Mouse (Mus musculus) layer of hippocampus, adult 18-20 months (tissue): ENCODE data around the gene Cdk19. TPM values are rescaled to one million over a fixed set of nuclear protein-coding genes. Genes with fewer than 3 reads are reported as not detected.

Experiments used
- DNase-seq, 2 experiments: peaks; one replicate each; pipeline ENCODE4 v3.0.0; 2022; ENCODE audit warnings: low spot score in 2 of 2
- total RNA-seq, 2 experiments: library from RNA; stranded (reverse); gene quantifications; 2 replicates each; pipeline ENCODE4 v1.2.3; 2021

Cdk19 gene
- total RNA-seq, 2 experiments from 2014 or later = 35.6 to 36.3 TPM

GRCm38 (mm10) chr10:40348566-40349536, 9.5 kb downstream of the Cdk19 start:
- DNase-seq = peak; percentile 97 to 98

DNA sequence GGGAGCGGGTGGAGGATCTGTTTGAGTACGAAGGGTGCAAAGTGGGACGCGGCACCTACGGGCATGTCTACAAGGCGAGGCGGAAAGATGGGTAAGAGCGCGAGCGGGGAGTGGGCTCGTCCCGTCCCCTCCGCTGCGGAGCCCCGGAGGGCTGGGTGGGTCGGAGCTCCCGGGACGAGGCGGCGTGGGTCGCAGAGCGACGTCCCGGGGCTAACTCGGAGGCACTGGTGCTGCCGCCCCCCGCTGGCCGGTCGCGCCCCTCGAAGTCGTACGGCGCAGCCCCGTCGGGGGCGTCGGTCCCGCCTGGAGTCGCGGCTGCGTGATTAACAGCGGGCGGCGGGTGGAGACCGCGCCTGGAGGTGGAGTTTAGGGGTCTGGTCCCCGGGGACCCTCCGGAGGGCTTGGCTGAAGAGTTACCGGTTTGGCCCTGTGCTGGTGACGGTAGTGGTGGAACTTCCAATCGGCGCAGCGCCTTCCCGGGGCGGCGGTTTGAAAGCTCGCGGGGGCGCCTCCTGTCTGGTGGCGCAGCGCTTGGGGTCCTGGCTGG, 10.3 kb downstream of the Cdk19 start:
- DNase-seq = peak; percentile 6 to 51

GRCm38 (mm10) chr10:40350245-40350932, 11.0 kb downstream of the Cdk19 start:
- DNase-seq = no peak

GRCm38 (mm10) chr10:40351156-40351555, 11.8 kb downstream of the Cdk19 start:
- no peak for DNase-seq

DNA sequence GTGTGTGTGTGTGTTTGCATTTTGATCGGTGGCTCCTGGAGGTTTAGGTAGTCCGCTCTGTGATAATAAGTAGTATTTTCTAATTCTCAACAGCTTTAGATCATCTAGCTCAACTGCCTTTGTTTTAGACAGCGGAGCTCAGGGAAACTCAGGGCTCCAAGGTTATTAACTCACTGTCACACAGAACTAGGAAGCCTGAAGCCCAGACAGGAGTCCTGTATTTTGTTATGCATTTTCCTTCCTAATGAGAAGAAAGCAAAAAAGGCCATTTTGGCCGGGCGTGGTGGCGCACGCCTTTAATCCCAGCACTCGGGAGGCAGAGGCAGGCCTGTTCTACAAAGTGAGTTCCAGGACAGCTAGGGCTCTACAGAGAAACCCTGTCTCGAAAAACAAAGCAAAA, 14.7 kb downstream of the Cdk19 start:
- DNase-seq = no peak

GRCm38 (mm10) chr10:40354556-40354955, 15.2 kb downstream of the Cdk19 start:
- no peak for DNase-seq

GRCm38 (mm10) chr10:40358166-40358565, 18.8 kb downstream of the Cdk19 start:
- no peak for DNase-seq

DNA sequence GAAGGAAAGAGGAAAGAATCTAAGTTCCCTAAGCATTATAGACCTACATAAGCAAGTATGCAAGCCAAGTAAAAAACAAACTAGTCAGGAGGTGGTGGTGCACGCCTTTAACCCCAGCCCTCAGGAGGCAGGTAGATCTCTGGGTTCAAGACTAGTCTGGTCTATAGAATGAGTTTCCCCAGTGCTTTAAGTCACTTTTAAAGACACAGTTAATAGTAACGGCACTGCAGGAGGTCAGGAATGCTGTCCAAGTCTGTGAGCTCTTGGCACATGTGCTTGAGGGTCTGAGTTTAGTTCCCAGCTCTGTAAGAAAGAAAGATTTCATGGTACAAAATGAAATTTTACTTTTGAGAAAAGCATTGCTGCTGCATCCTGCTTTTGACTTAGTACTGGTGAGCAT, 19.8 kb downstream of the Cdk19 start:
- DNase-seq = no peak

GRCm38 (mm10) chr10:40363004-40363403, 23.6 kb downstream of the Cdk19 start:
- DNase-seq = no peak

- no peak for DNase-seq
Observed at GRCm38 (mm10) chr10:40364642-40365361, 25.4 kb downstream of the Cdk19 start.

DNA sequence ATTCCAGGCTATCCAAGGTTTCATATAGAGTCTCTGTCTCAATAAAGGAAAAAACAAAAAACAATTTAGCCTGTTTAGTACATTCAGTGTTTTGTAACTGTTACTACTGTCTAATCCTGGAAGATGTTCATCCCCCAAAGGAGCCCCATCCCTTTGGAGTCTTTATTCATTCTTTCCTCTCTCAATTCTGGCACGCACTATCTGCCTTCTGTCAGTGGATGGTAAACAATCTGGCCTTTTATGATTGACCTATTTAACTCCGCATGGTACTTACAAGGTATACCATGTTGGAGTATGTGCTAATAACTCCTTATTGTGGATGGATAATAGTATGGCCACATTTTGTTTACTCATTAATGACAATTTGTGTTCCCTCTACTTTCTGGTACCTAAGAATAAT, 26.6 kb downstream of the Cdk19 start:
- DNase-seq = no peak

DNA sequence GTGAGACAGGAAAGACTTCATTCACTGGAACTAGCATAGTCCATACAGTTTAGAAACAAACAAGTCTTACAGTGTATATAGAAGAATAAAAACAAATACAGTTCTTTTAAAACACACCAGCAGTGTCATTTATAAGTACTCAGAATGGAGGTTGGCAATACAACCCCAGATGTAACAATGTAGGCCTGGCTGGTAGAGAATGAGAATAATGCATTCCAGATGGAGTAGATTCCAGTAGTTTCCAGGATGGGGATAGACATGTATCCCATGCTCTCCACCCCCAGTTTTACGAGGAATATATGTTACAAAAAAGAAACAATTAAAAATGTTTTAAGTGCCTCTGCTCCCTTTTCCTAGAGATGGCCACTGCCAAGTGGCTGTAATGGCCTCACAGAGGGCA, 29.2 kb downstream of the Cdk19 start:
- no peak for DNase-seq

DNA sequence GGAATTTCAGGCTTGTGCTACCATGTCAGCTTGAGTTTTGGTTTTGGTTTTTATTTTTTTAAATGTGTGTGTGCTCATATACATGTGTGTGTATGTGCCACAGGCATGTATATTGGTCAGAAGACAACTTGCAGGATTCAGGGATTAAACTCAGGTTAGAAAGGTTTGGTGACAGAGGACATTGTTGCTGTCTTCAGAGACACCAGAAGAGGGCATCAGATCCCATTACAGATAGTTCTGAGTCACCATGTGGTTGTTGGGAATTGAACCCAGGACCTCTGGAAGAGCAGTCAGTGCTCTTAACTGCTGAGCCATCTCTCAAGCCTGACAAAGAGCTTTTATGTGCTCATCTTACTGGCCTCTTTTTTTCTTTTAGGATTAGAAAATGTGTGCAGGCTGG, 30.8 kb downstream of the Cdk19 start:
- DNase-seq = no peak

GRCm38 (mm10) chr10:40371184-40371913, 32.0 kb downstream of the Cdk19 start:
- no peak for DNase-seq

DNA sequence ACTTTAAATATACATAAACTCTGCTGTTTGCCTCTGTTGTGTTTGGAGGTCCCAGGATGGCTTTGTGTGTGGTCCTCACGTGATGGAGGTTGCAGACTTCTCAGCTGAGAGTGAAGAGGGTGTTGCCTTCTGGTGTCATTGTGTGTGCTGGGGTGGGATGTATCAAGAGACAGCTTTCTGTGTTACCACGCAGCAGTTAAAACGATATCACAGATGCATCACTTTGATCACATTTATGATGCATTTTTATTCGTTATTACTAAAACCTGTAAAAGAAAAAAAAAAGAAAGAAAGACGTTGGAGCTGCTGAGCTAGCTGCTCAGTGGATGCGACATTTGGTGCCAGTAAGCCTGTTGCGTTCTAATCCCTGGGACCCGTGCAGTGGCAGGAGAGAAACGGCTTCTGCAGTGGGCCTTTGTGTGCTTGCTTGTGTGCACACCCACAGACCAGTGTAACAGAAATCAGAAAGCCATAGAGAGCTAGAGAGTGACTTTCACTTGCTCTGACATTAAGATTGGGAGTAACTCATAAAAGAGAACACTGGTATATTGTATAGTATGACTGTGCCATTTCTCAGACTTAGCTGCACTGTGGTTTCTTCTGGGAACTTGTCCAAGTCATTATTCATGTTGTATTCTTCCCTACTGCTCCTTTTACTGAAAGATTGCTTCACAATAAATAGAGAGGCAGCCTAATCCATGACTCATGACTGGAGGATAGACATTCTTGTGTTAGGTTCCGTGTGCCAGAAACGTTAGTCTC, 32.7 kb downstream of the Cdk19 start:
- DNase-seq = peak; percentile 11 to 66

- no peak for DNase-seq
Observed at GRCm38 (mm10) chr10:40373749-40374148, 34.4 kb downstream of the Cdk19 start.

DNA sequence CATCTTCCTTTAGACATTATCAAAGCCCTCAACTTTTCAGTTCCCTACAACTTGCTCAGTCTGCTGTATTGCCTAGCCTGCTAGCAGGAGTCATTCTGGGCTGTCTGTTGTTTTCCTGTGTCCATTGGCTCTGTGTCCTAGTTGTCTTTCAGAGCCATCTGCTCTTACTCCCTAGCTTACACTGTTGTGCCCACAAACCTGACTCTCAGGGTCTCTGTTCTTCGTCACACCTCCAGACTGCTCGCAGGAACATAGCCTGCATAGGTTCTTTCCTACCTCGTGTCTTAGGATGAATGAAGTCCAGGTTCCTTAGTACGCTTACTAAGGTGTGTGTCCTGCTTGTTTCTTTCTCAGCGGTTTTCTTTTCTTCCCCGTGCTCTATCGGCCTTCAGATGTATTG, 35.5 kb downstream of the Cdk19 start:
- no peak for DNase-seq

GRCm38 (mm10) chr10:40376286-40376685, 36.9 kb downstream of the Cdk19 start:
- DNase-seq = peak; percentile 22 to 75

- DNase-seq = no peak
Observed at GRCm38 (mm10) chr10:40378284-40378683, 38.9 kb downstream of the Cdk19 start.

- no peak for DNase-seq
Observed at GRCm38 (mm10) chr10:40379682-40380081, 40.3 kb downstream of the Cdk19 start.
